Mouse (Mus musculus): Measurements from ENCODE around the gene Rfx4. TPM values are rescaled to one million over a fixed set of nuclear protein-coding genes. Genes with fewer than 3 reads are reported as not detected.

Gene Rfx4
- polyA plus RNA-seq, 1 experiment from 2014 or later: 3.8 TPM

- Histone ChIP-seq H3K4me1 (0 out of 2 replicates have a peak, but pooled peaks cover 4% of the 10 kb centered on the region), H3K4me3 (no peak overlapping the region), H3K9me3 (no peaks in the 10 kb centered on the region), H3K27me3 (replicated peaks; ENCODE audit: low read depth, poor library complexity, severe bottlenecking) (0 out of 2 replicates have a peak, but pooled peaks cover 5% of the 10 kb centered on the region), H3K36me3 (replicated peaks) (no peaks in the 10 kb centered on the region), H3K27ac (replicated peaks) (no peak overlapping the region)
- WGBS: 59% methylated on average over 13 of the region's 13 CpGs
- no peak for DNase-seq (ENCODE audit: low spot score)
These were observed 47.5 kb downstream of the Rfx4 start for GRCm38 (mm10) chr10:84803216-84803844.

GRCm38 (mm10) chr10:84805576-84805975, 49.7 kb downstream of the Rfx4 start:
- Histone ChIP-seq H3K4me1 (0 out of 2 replicates have a peak, but pooled peaks cover 4% of the 10 kb centered on the region), H3K9me3 (no peaks in the 10 kb centered on the region), H3K4me3 (no peak overlapping the region), H3K36me3 (replicated peaks) (no peaks in the 10 kb centered on the region), H3K27me3 (replicated peaks; ENCODE audit: low read depth, poor library complexity, severe bottlenecking) (0 out of 2 replicates have a peak, but pooled peaks cover 5% of the 10 kb centered on the region), H3K27ac (replicated peaks) (no peak overlapping the region)
- WGBS: 72% methylated on average over 3 of the region's 3 CpGs
- no peak for DNase-seq (ENCODE audit: low spot score)

GRCm38 (mm10) chr10:84807206-84807605, 51.3 kb downstream of the Rfx4 start:
- DNase-seq (ENCODE audit: low spot score): no peak
- no peaks in the 10 kb centered on the region for H3K36me3 ChIP-seq (replicated peaks)
- 84% methylated on average over 9 of the region's 9 CpGs for WGBS

GRCm38 (mm10) chr10:84810030-84810849, 54.4 kb downstream of the Rfx4 start:
- Histone ChIP-seq H3K36me3 (replicated peaks) (no peaks in the 10 kb centered on the region), H3K4me3 (no peak overlapping the region), H3K4me1 (no peaks in the 10 kb centered on the region), H3K27ac (replicated peaks) (no peak overlapping the region), H3K27me3 (replicated peaks; ENCODE audit: low read depth, poor library complexity, severe bottlenecking) (no peaks in the 10 kb centered on the region), H3K9me3 (no peaks in the 10 kb centered on the region)
- no peak for DNase-seq (ENCODE audit: low spot score)
- 84% methylated on average over 8 of the region's 8 CpGs for WGBS

More at GRCm38 (mm10) chr10:84807206-84807605, 51.3 kb downstream of the Rfx4 start:
- Histone ChIP-seq H3K4me3 (no peak overlapping the region), H3K27ac (replicated peaks) (no peak overlapping the region), H3K9me3 (no peaks in the 10 kb centered on the region), H3K4me1 (0 out of 2 replicates have a peak, but pooled peaks cover 4% of the 10 kb centered on the region), H3K27me3 (replicated peaks; ENCODE audit: low read depth, poor library complexity, severe bottlenecking) (no peaks in the 10 kb centered on the region)

GRCm38 (mm10) chr10:84811171-84811912, 55.5 kb downstream of the Rfx4 start:
- WGBS: 92% methylated on average over 11 of the region's 11 CpGs
- Histone ChIP-seq H3K9me3 (no peaks in the 10 kb centered on the region), H3K36me3 (replicated peaks) (no peaks in the 10 kb centered on the region)

GRCm38 (mm10) chr10:84811913-84812295, 56.0 kb downstream of the Rfx4 start:
- H3K27me3 ChIP-seq (replicated peaks; ENCODE audit: low read depth, poor library complexity, severe bottlenecking): no peaks in the 10 kb centered on the region
- DNase-seq (ENCODE audit: low spot score): no peak
- H3K27ac ChIP-seq (replicated peaks): no peak overlapping the region
- H3K4me1 ChIP-seq: no peaks in the 10 kb centered on the region
- WGBS: 86% methylated on average over 2 of the region's 2 CpGs
- H3K4me3 ChIP-seq: no peak overlapping the region
- no peaks in the 10 kb centered on the region for H3K9me3 ChIP-seq
- H3K36me3 ChIP-seq (replicated peaks): no peaks in the 10 kb centered on the region

More at GRCm38 (mm10) chr10:84811171-84811912, 55.5 kb downstream of the Rfx4 start:
- H3K27me3 ChIP-seq (replicated peaks; ENCODE audit: low read depth, poor library complexity, severe bottlenecking): no peaks in the 10 kb centered on the region
- no peak overlapping the region for H3K4me3 ChIP-seq
- no peaks in the 10 kb centered on the region for H3K4me1 ChIP-seq
- DNase-seq (ENCODE audit: low spot score): no peak
- H3K27ac ChIP-seq (replicated peaks): no peak overlapping the region

GRCm38 (mm10) chr10:84815676-84816436, 60.0 kb downstream of the Rfx4 start:
- WGBS: 77% methylated on average over 4 of the region's 4 CpGs
- H3K4me3 ChIP-seq: no peak overlapping the region
- no peak overlapping the region for H3K27ac ChIP-seq (replicated peaks)
- H3K36me3 ChIP-seq (replicated peaks): no peaks in the 10 kb centered on the region
- no peaks in the 10 kb centered on the region for H3K4me1 ChIP-seq
- H3K9me3 ChIP-seq: no peaks in the 10 kb centered on the region
- no peak for DNase-seq (ENCODE audit: low spot score)
- no peaks in the 10 kb centered on the region for H3K27me3 ChIP-seq (replicated peaks; ENCODE audit: low read depth, poor library complexity, severe bottlenecking)

GRCm38 (mm10) chr10:84817086-84817869, 61.4 kb downstream of the Rfx4 start:
- 86% methylated on average over 7 of the region's 7 CpGs for WGBS
- H3K27ac ChIP-seq (replicated peaks): no peak overlapping the region
- no peak overlapping the region for H3K4me3 ChIP-seq
- no peak for DNase-seq (ENCODE audit: low spot score)
- no peaks in the 10 kb centered on the region for H3K9me3 ChIP-seq
- H3K36me3 ChIP-seq (replicated peaks): no peaks in the 10 kb centered on the region
- H3K4me1 ChIP-seq: peaks cover 1% of the 10 kb centered on the region; the same call in 1 of the 2 replicates
- H3K27me3 ChIP-seq (replicated peaks; ENCODE audit: low read depth, poor library complexity, severe bottlenecking): peaks cover 10% of the 10 kb centered on the region; the same call in 1 of the 2 replicates

- Histone ChIP-seq H3K4me1 (peaks cover 16% of the 10 kb centered on the region), H3K9me3 (no peaks in the 10 kb centered on the region), H3K27ac (replicated peaks) (no peak overlapping the region), H3K27me3 (replicated peaks; ENCODE audit: low read depth, poor library complexity, severe bottlenecking) (peaks cover 14% of the 10 kb centered on the region; the same call in 1 of the 2 replicates), H3K36me3 (replicated peaks) (no peaks in the 10 kb centered on the region), H3K4me3 (no peak overlapping the region)
- DNase-seq (ENCODE audit: low spot score): no peak
- 73% methylated on average over 6 of the region's 6 CpGs for WGBS
These were observed 63.8 kb downstream of the Rfx4 start for GRCm38 (mm10) chr10:84819669-84820068.

GRCm38 (mm10) chr10:84820230-84820629, 64.4 kb downstream of the Rfx4 start:
- WGBS: 82% methylated on average over 3 of the region's 3 CpGs
- no peak for DNase-seq (ENCODE audit: low spot score)
- Histone ChIP-seq H3K9me3 (no peaks in the 10 kb centered on the region), H3K27ac (replicated peaks) (no peak overlapping the region), H3K27me3 (replicated peaks; ENCODE audit: low read depth, poor library complexity, severe bottlenecking) (peaks cover 14% of the 10 kb centered on the region; the same call in 1 of the 2 replicates), H3K4me3 (no peak overlapping the region), H3K4me1 (peaks cover 16% of the 10 kb centered on the region), H3K36me3 (replicated peaks) (no peaks in the 10 kb centered on the region)

GRCm38 (mm10) chr10:84822741-84823151, 66.9 kb downstream of the Rfx4 start:
- WGBS: 31% methylated on average over 9 of the region's 9 CpGs
- Histone ChIP-seq H3K9me3 (no peaks in the 10 kb centered on the region), H3K27ac (replicated peaks) (no peak overlapping the region), H3K4me1 (peaks cover 27% of the 10 kb centered on the region), H3K4me3 (no peak overlapping the region), H3K36me3 (replicated peaks) (no peaks in the 10 kb centered on the region), H3K27me3 (replicated peaks; ENCODE audit: low read depth, poor library complexity, severe bottlenecking) (peaks cover 14% of the 10 kb centered on the region; the same call in 1 of the 2 replicates)
- DNase-seq (ENCODE audit: low spot score): no peak
